Mouse (Mus musculus) c-Kit-positive CD71-positive TER-119-negative erythroid progenitor cells, embryonic 14.5 days (primary cell): ENCODE results near the gene A630089N07Rik.
"Not testable (repeated sequence)": the region's sequence is repeated elsewhere in the genome, so short reads cannot be mapped to it uniquely, and the experiment has no call there.

Experiments
- DNase-seq: peaks from one replicate; pipeline ENCODE4 v3.0.0-alpha.2; 2013; ENCODE audit warnings: low read depth

Gene A630089N07Rik

DNA sequence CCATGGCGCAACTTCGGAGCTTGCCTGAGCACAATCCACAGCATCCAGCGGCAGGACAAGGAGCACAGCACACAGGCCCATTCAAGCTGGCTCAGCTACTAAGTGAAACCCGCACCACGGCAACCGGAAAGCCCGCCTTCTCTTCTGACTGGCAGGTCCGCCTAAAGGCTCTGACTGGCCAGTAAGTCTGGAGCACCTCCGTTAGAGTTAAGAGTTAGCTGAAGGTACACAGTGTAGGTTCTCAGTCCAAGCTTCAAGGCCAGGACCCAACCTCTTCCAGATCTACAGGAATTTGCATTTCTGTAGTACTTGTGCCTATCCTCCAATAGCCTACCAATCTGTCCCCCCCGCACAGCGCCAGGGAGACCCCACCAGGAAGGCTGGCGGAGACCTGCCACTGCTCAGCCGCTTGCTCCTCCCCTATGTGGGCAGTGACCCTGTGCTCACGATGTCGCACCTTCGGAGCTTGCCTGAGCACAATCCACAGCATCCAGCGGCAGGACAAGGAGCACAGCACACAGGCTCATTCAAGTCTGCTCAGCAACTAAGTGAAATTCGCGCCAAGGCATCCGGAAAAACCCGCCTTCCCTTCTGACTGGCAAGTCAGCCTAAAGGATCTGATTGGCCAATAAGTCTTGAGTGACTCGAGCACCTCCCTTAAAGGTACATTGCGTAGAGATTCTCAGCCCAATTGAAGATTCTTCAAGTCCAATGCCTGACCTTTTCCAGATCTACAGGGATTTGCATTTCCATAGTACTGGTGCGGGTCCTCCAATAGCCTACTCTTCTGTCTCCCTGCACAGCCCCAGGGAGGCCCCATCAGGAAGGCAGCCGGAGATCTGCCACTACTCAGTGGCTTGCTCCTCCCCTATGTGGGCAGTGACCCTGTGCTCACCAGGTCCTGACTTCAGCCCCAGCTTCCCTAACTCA is at the start of gene A630089N07Rik:
A630089N07Rik (minus strand) TSS at position 562 of the 930 bp plus-strand sequence.
- DNase-seq, result peak; percentile 66

DNA sequence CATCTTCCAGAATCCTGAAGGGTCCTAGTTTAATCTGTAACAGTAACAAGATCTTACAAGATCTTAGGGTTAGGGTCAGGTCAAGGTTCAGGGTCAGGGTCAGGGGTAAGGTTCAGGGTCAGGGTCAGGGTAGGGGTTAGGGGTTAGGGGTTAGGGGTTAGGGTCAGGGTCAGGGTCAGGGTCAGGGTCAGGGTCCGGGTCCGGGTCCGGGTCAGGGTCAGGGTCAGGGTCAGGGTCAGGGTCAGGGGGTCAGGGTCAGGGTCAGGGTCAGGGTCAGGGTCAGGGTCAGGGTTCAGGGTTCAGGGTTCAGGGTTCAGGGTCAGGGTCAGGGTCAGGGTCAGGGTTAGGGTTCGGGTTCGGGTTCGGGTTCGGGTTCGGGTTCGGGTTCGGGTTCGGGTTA is 24.9 kb upstream of the A630089N07Rik start:
- DNase-seq, result no peak

DNA sequence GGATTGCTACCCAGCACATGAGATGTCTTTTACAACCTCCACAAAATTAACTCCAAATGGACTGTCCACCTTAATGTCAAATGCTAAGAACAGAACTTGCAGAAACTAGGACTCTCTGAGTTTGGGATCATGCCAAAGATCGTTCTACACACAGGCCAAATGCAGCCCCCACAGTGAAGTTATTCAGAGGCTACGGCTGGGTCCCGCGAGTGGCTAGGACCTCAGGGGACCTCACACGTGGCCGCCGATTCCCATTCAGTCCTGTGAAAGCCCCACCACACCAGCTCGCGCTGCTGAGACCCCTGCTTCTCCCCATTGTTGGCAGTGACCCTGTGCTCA is 731 bp downstream of the A630089N07Rik start:
- DNase-seq, result not testable (repeated sequence)

DNA sequence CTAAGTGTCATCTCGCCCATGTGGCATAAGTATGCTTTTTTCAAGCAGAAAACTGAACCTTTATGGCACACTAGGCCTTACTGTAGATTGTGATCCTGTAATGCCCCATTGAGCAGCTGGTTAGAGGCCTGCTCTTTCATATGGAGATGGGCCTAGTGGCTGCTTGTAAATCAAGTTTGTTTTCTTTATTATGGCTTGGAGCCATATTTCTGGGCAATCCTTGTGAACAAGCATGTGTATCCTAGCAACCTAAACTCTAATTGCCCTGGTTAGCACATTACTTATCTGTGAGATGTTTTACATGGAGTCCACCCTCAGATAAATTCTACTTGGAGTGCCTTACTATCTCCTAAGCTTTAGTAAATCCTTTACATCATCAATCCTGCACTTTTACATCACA is 1.1 kb downstream of the A630089N07Rik start:
- DNase-seq, result not testable (repeated sequence)

DNA sequence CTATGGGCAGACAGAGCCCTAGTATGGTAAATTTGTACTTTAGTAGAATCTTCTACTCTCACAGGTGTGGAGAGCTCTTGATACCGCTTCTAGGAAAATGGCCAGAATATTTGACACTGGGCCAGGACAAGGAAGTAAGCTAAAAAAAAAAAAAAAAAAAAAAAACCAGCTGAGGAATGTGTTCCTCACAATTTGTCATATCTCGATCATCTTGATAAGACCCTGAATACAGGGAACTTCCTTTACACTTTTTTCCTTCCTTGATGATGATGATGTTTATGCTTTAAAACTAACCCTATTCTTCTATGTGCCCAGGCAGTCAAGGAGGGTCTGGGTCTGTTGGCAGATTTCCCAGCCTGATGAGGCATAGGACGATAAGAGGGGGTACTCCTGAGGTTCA is 2.9 kb downstream of the A630089N07Rik start:
- DNase-seq, result not testable (repeated sequence)

DNA sequence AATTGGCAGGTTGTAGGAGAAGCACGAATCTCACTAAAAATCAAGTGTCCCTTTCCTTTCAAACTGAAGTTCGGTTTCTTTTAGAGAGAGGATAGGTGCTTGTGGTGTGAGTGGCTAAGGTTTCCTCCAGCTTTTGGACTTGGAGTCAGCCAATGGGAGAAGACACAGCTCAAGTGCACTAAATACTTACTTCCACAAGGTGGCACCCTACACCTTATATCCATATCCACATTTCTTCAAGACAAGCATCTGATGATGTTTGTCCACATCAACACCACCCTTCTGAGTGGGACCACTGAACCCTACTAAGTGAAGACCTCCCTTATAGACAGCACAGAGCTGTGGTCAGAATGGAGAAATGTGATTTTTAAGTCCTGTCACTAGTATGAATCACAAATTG is 40.6 kb downstream of the A630089N07Rik start:
- peak; percentile 34 for DNase-seq

DNA sequence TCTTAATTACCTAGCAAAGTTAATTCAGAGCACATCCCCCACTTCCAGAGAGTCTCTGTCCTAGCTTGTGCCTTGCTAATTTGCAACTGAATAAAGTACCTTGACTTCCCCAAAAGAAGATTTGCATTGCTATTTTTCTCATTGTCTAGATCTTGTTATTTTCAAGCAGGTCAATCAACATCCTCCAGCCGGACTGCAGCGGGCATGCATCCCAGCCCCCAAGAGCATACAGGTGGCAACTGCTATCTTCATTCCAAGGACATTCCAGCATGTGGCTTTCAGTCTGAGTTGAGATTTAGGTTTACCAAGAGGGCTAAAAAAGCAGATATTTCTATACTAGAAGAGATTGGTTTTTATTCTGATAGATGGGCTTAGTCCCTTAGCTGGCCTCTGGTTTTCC is 47.3 kb downstream of the A630089N07Rik start:
- DNase-seq, result not testable (repeated sequence)

DNA sequence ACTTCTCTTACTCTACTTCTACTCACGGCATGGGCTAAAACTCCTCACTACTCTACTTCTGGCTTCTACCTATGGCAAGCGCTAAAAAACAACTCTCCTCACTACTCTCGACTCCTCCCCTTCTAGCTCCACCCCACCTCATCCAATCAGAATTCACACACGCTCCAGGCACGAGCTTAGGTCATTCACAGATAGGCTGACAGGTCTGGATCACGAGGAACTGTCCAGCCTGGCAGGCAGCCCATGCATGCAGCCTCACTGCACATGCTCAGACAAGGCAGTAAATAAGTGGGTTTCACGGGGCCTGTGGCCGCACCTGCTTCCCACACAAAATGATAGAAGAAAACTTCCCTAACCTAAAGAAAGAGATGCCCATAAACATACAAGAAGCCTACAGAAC is 56.1 kb downstream of the A630089N07Rik start:
- DNase-seq, result not testable (repeated sequence)

DNA sequence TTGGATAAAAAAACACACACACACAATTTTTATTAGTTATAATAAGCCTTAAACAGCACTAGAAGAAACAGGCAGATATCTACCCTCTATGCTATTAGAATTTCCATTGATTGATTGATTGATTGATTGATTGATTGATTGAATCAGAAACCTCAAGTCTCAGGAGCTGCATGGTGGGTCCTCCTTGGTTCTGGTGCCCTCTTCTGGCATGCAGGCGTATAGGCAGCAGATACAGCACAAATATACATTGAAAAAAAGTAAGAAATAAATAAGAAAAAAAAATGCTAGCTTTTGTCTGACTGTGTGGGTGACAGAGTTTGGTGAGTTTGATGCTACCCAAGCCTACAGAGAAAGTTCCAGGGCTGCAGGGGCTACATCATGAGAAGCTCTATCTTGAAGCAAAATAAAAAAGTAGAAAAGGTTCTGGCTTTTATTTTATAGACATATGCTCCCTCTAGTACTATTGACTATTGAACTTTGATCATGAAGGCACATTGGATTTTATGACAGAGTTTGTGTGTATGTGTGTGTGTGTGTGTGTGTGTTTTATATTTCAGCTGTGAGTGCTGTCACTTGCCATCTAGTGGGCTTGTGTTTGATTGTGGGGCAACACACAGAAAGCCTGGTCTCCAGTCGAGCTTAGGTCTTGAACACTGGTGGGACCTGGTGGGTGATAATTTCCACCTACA is 59.4 kb downstream of the A630089N07Rik start:
- DNase-seq, result peak; percentile 77

DNA sequence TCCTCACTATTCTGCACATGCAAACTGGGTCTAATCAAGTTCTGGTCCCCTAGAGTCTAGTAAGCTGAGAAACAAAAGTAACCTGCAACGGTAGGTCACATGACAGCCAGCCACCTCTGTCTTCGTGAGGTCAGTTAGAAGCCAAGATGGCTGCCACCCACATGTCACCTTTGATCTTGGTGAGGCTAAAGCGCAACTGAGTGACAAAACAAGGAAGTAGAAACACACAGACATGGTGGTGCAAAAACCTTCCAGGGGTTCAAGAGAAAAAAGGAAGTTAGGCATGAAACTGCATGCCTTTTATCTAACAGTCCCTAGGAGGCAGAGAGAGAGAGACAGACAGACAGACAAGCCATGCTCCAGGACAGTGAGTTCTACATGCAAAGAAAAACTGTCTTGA is 60.2 kb downstream of the A630089N07Rik start:
- DNase-seq, result no peak

DNA sequence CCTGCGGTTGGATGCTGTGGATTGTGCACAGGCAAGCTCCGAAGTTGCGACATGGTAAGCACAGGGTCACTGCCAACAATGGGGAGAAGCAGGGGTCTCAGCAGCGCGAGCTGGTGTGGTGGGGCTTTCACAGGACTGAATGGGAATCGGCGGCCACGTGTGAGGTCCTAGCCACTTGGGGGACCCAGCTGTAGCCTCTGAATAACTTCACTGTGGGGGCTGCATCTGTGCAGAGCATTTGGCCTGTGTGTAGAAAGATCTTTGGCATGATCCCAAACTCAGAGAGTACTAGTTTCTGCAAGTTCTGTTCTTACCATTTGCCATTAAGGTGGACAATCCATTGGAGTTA is 84.9 kb downstream of the A630089N07Rik start:
- DNase-seq, result not testable (repeated sequence)

DNA sequence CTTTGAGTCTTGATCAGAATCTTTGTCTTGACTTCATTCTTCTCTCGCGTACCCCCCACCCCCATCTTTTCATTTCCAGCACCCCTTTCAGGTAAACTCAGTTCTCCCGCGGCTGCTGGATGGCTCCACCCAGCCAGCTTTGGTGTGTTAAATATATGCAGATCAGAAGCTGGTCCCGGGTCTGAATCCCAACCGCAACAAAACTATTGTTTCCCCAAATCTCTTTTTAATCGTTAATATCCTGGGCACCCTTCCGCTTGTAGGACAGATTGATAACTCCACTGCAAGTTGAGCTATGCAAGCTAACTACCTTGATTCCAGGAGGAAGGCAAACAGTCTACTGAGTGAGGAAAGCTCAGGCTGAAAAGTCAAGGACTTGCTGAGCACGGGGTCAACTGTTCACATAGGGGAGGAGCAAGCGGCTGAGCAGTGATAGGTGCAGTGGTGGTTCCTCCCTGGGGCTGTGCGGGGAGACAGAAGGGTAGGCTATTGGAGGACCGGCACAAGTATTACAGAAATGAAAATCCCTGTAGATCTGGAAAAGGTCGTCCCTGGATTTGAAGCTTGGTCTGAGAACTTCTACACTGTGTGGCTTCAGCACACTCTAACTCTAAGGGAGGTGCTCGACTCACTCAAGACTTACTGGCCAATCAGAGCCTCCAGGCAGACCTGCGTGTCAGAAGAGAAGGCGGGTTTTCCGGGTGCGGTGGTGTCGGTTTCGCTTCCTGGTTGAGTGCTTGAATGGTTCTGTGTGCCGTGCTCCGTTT is 85.5 kb downstream of the A630089N07Rik start, which contains the start of gene B230307C23Rik:
B230307C23Rik (plus strand) TSS at position 700 of the 767 bp plus-strand sequence.
- DNase-seq, result peak; percentile 85

DNA sequence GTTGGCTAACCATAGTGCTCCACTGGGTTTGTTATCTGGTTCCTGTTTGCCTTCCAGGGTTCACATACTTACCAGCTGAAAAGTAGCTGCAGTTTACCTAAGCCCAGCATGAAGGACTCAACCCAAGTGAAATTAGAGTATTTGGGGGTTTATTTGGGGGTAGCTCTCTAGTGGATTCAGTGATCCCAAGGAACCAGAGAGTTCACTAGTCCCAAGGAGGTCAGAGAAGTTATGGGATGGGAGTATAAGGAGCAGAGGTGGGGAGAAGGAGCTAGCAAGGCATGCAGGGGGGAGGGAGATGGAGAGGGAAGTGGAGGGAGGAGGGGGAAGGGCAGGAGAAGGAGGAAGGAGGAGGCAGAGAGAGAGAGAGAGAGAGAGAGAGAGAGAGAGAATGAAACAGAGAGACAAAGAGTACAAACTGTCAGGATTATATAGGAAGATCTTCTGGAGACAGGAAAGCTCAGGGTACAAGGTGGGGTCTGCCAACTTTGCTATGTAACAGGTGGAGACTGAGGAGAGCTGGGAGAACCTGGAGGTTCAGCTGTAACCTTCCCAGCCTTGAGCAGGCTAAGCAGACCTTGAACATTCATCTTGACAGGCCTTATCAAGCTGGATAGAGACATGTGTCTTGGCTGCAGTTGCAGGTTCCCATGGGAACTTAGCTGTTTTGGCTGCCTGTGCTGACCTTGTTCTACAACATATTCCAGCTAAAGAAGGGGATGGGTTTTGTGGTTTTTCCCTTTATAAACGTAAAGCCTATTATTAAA is 86.2 kb downstream of the A630089N07Rik start:
- no peak for DNase-seq

DNA sequence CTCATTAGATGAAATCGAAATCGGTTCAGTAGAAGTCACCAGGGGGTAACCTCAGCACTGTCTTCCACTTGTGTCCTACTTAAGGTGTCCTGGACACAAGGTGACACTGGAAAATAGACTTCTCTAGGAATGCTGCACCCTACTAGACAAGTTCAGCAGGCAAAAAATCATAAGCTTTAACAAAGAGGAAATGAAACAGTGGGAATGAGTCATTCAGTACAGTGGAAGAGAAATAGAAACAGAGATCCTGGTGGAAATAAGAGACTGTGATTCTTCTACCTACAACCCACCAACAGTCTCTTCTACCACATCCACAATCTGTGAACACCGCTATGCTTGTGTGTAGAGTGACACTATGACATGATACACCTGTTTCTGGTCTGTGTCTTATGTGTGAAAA is 89.8 kb downstream of the A630089N07Rik start:
- DNase-seq, result not testable (repeated sequence)

DNA sequence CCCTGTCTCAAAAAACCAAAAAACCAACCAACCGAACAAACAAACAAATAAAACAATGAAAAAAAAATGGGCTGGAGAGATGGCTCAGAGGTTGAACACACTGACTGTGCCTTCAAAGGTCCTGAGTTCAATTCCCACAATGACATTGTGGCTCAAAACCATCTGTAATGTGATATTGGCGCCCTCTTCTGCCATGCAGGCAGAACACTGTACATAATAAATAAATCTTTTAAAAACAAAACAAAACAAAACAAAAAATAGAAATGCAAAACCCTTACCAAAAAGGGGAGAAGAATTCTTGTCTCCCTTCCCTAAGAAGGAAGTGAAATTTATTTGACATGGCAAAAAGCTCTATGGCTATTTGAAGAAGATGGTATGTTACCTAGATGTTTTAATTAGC is 90.7 kb downstream of the A630089N07Rik start:
- DNase-seq, result no peak

DNA sequence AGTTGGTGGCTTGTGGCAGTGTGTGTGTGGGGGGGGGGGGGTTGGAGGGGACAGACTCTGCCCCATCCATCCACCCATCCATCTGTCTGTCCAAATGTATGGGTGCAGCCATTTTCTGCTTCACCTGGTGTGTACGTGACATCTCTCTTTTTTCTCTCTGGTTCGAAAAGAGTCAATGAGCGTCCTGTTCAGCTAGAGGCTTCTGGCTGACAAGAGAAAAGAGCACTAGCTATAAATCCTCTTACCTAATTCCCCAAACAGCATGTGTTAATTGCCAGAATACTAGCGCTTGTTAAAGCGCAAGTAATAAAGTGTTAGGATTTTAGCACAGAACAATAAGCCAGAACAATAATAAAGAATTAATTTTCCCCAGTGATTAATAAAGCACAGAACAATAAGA is 97.7 kb downstream of the A630089N07Rik start:
- DNase-seq, result no peak

DNA sequence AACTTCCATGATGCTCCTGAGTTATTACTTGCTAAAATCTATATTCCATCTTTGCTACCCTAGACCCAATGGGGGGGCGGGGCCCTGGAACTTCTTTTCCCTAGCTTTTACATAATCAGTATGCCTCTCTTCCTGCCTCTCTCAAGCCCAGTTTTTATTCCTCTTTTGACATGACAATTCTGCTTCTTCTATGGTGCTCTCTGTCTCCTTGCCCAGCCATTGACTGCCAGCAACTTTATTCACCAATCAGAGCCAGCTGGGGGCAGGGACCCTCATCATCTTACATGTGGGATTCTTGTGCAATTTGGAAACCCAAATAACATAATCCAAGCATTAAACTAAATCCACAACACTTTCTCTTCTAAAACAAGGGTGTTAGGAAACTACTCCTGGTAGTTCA is 100.9 kb downstream of the A630089N07Rik start:
- DNase-seq, result no peak

DNA sequence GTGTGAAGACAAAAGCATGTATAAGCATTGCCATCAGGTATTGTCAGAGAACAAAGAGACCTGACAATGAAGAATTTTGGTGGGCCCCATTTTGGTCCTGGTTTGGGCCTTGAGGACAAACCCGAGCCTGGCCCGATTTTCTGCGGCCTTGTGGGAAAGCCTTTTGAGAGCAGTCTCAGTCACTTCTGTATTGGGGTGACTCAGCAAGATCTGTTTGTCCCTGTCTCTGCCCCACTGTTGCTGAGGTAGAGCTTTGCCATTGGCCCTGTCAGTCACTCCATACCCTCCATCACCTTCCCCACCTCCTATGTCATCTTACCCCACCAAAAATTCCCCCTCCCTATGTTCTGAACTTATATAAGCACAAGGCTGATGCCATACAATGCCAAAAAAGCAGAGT is 104.5 kb downstream of the A630089N07Rik start:
- DNase-seq, result no peak

DNA sequence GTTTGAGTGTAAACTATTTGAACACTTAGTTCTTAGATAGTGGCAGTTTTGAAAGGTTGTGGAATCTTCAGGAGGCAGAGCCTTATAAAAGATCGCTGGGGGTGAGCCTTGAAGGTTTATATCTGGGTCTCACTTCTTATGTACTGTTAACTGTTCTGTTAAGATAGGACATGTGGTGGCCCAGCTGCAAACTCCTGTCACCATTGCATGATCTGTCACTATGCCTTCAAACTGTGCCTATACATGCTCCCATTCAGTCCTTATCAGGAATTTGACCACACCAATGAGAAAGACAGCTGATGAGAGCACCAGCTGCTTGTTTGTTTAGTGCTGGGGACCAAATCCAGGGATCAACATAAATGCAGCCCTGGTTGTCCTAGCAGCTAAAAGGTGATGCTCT is 105.0 kb downstream of the A630089N07Rik start:
- DNase-seq, result peak; percentile 14

DNA sequence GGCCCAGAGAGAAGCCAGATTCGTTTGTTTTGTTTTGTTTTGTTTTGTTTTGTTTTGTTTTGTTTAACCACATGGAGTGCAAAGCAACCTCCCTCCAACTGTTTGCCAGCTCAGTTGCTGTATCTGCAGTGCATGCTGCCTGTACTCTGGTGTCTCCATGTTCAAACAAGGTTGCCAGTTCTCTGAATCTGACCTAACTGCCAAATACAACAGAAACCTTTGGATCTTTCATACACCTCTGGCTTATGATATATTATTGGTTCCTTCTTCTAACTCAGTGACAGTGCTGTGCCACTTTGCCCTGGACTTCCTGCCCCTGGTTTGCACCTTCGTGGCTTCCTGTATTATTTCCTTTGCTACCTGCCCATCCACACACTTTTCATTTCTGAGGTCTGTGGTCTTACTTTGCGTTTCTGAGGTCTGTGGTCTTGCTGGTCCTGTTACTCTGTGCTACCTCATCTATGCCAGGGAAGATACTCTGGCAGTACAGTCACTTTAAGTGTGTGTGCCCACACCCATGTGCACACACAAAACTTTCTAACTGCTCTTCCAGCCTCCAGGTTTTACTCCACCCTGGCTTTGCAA is 118.2 kb downstream of the A630089N07Rik start:
- no peak for DNase-seq
